Comparison of ENCODE assay signal across 10 mouse cellular contexts in genomic region chr17:29249512-29249911, GRCm38 (mm10). TPM values are rescaled to one million over a fixed set of nuclear protein-coding genes. Genes with fewer than 3 reads are reported as not detected.
DNase-seq lines count a peak whose midpoint lies in the region; ATAC-seq and TF ChIP-seq lines count a peak whose summit lies in the region.
"Had no signal": no experiment of that assay in that cellular context is flagged by ENCODE, and none has a peak within 500 bp of the region (broad histone marks: within the 10 kb centered on the region; RNA-seq: fewer than 3 reads in every experiment).

No protein-coding gene starts in this region.

- no peaks in the 10 kb centered on the region for H3K9me3 ChIP-seq in forebrain, postnatal 0 days (ENCODE audit: low read length)
- H3K9me3 ChIP-seq in forebrain, embryonic 14.5 days (replicated peaks; ENCODE audit: control insufficient read depth, low read length) = no peaks in the 10 kb centered on the region
- no peaks in the 10 kb centered on the region for H3K9me3 ChIP-seq in embryonic facial prominence, embryonic 10.5 days
- H3K9me3 ChIP-seq: embryonic facial prominence, embryonic 15.5 days had no signal

- no peaks in the 10 kb centered on the region for H3K27me3 ChIP-seq in forebrain, postnatal 0 days (ENCODE audit: insufficient read depth, low read length)
- H3K27me3 ChIP-seq in forebrain, embryonic 14.5 days (replicated peaks; ENCODE audit: control insufficient read depth, insufficient read depth, low read length) = no peaks in the 10 kb centered on the region
- H3K27me3 ChIP-seq in embryonic facial prominence, embryonic 10.5 days (replicated peaks; ENCODE audit: low read depth, poor library complexity, severe bottlenecking) = no peaks in the 10 kb centered on the region; the same call in 1 of the 2 replicates
- H3K27me3 ChIP-seq: embryonic facial prominence, embryonic 15.5 days had no signal

- no peak overlapping the region for H3K9ac ChIP-seq in forebrain, postnatal 0 days
- H3K9ac ChIP-seq in forebrain, embryonic 14.5 days (ENCODE audit: low read length) = no peak overlapping the region
- H3K9ac ChIP-seq: embryonic facial prominence, embryonic 15.5 days had no signal

- no peak overlapping the region for H3K4me3 ChIP-seq in forebrain, postnatal 0 days (ENCODE audit: low read depth, low read length)
- H3K4me3 ChIP-seq in forebrain, embryonic 14.5 days (ENCODE audit: low read depth, low read length) = no peak overlapping the region
- H3K4me3 ChIP-seq in embryonic facial prominence, embryonic 10.5 days = no peak overlapping the region
- H3K4me3 ChIP-seq: embryonic facial prominence, embryonic 15.5 days had no signal

- TF ChIP-seq CTCF in forebrain, postnatal 0 days (IDR thresholded peaks at IDR 0.05; ENCODE audit: low read depth) = peak; percentile 49

- no peak for ATAC-seq in forebrain, postnatal 0 days
- no peak for ATAC-seq in forebrain, embryonic 14.5 days

- H3K36me3 ChIP-seq in forebrain, postnatal 0 days (ENCODE audit: insufficient read depth) = peaks cover 23% of the 10 kb centered on the region
- peaks cover 39% of the 10 kb centered on the region for H3K36me3 ChIP-seq in forebrain, embryonic 14.5 days (ENCODE audit: control insufficient read depth, insufficient read depth, low read length)
- H3K36me3 ChIP-seq in embryonic facial prominence, embryonic 10.5 days (replicated peaks) = peaks cover 64% of the 10 kb centered on the region

- peak; percentile 41 for DNase-seq in forebrain, postnatal 0 days
- DNase-seq in forebrain, embryonic 14.5 days (ENCODE audit: low spot score) = no peak
- peak; percentile 61 for DNase-seq in ovary, postnatal 14 days (ENCODE audit: low spot score)
- no peak for DNase-seq in ovary, postnatal 10 days (ENCODE audit: low spot score)
- DNase-seq in embryonic facial prominence, embryonic 10.5 days (ENCODE audit: low spot score) = peak; percentile 32
- DNase-seq in lung, postnatal 10 days = peak; percentile 88
- DNase-seq in frontal cortex, postnatal 10 days (ENCODE audit: low spot score in 2 of 2) = no peak
- no peak for DNase-seq in right cerebral cortex, postnatal 25 days

- WGBS in forebrain, postnatal 0 days = 60% methylated on average over 9 of the region's 9 CpGs
- 66% methylated on average over 9 of the region's 9 CpGs for WGBS in forebrain, embryonic 14.5 days
- 71% methylated on average over 9 of the region's 9 CpGs for WGBS in embryonic facial prominence, embryonic 10.5 days

- H3K4me1 ChIP-seq in forebrain, postnatal 0 days (ENCODE audit: insufficient read depth) = no peaks in the 10 kb centered on the region
- H3K4me1 ChIP-seq in forebrain, embryonic 14.5 days (ENCODE audit: control insufficient read depth, insufficient read depth, low read length) = peaks cover 16% of the 10 kb centered on the region
- peaks cover 21% of the 10 kb centered on the region for H3K4me1 ChIP-seq in embryonic facial prominence, embryonic 10.5 days

- H3K4me2 ChIP-seq in forebrain, postnatal 0 days (ENCODE audit: low read depth) = no peak overlapping the region
- no peak overlapping the region for H3K4me2 ChIP-seq in forebrain, embryonic 14.5 days (ENCODE audit: low read length)
- H3K4me2 ChIP-seq: embryonic facial prominence, embryonic 15.5 days had no signal

- no peak overlapping the region for H3K27ac ChIP-seq in forebrain, postnatal 0 days (ENCODE audit: low read depth, low read length)
- H3K27ac ChIP-seq in forebrain, embryonic 14.5 days (ENCODE audit: low read depth, low read length) = no peak overlapping the region
- no peak overlapping the region for H3K27ac ChIP-seq in embryonic facial prominence, embryonic 10.5 days (replicated peaks)
- H3K27ac ChIP-seq: embryonic facial prominence, embryonic 15.5 days; macrophage had no signal

RNA-seq across cellular contexts. Expression of gene Cpne5, which starts 11.5 kb away (rescaled TPM):
- total RNA-seq in forebrain, postnatal 0 days (2014; rRNA removed) = 46.2 and 60.0 TPM in 2 replicates
- polyA plus RNA-seq in forebrain, postnatal 0 days (2015; fragmentation: Nextera tagmentation; extraction: Ambion mirVana) = 48.6 and 61.6 TPM in 2 replicates
- 17.2 and 17.4 TPM in 2 replicates for polyA plus RNA-seq in forebrain, embryonic 14.5 days (2014; fragmentation: Nextera tagmentation; extraction: Ambion mirVana)
- polyA plus RNA-seq in embryonic facial prominence, embryonic 10.5 days (2016; fragmentation: Nextera tagmentation; extraction: Ambion mirVana) = 3.6 and 4.7 TPM in 2 replicates
- polyA plus RNA-seq: macrophage had no signal

RNA-seq across cellular contexts. Expression of gene Ppil1, which starts 14.5 kb away (rescaled TPM):
- 67.8 and 79.7 TPM in 2 replicates for total RNA-seq in forebrain, postnatal 0 days (2014; rRNA removed)
- 103 and 106 TPM in 2 replicates for polyA plus RNA-seq in forebrain, postnatal 0 days (2015; fragmentation: Nextera tagmentation; extraction: Ambion mirVana)
- 123 and 131 TPM in 2 replicates for polyA plus RNA-seq in forebrain, embryonic 14.5 days (2014; fragmentation: Nextera tagmentation; extraction: Ambion mirVana)
- polyA plus RNA-seq in embryonic facial prominence, embryonic 10.5 days (2016; fragmentation: Nextera tagmentation; extraction: Ambion mirVana) = 219 and 227 TPM in 2 replicates

RNA-seq across cellular contexts. Expression of gene BC004004, which starts 19.1 kb away (rescaled TPM):
- 121 and 128 TPM in 2 replicates for total RNA-seq in forebrain, postnatal 0 days (2014; rRNA removed)
- 153 and 174 TPM in 2 replicates for polyA plus RNA-seq in forebrain, postnatal 0 days (2015; fragmentation: Nextera tagmentation; extraction: Ambion mirVana)
- 116 and 123 TPM in 2 replicates for polyA plus RNA-seq in forebrain, embryonic 14.5 days (2014; fragmentation: Nextera tagmentation; extraction: Ambion mirVana)
- 47.8 and 49.5 TPM in 2 replicates for polyA plus RNA-seq in embryonic facial prominence, embryonic 10.5 days (2016; fragmentation: Nextera tagmentation; extraction: Ambion mirVana)

Comparison
In these comparisons a context has a peak if more than half of its experiments do, and no peak if none do; other contexts are left out.
1. DNase-seq: peak in forebrain, postnatal 0 days (single experiment), ovary, postnatal 14 days (single experiment), embryonic facial prominence, embryonic 10.5 days (single experiment) and lung, postnatal 10 days (single experiment); none in forebrain, embryonic 14.5 days (single experiment), ovary, postnatal 10 days (single experiment), frontal cortex, postnatal 10 days (0 of 2) and right cerebral cortex, postnatal 25 days (single experiment).